Mouse (Mus musculus) spleen, embryonic (tissue): ENCODE measurements around the gene Decr2.
"Not testable (repeated sequence)": the region's sequence is repeated elsewhere in the genome, so short reads cannot be mapped to it uniquely, and the experiment has no call there.

ENCODE experiments used
- CTCF ChIA-PET: fragments of 350-600 bp; sonication (Branson Sonifier 250); formaldehyde crosslinking; loops from one replicate; lab custom pipeline; 2022; lab: Charles Lee

Decr2 gene

GRCm38 (mm10) chr17:26068024-26068830 lies 21.9 kb downstream of the Decr2 start:
- CTCF ChIA-PET: interaction anchor here (0.7 kb wide), 1 partner anchor 55 kb away, joined by 9 read pairs; no protein-coding TSS in a partner anchor

DNA sequence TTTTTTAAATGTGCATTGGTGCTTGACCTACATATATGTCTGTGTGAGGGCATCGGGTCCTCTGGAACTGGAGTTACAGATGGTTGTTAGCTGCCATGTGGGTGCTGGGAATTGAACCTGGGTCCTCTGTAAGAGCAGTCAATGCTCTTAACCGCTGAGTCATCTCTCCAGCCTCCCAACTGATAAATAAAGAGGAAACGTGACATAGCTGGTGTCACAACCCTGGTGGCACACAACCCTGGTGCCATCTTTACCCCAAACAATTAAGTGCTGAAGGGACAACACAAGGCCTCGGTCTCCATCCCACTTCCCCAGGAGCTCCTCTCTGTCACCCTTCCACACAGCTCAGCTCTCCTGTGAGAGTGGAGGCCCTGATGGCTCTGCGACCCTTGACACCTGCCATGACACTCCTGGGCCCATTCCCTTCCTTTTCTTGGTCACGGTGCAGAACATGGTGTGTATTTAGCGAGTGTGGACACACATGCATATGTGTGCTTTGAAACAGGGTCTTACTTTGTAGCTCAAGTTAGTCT lies 23.6 kb downstream of the Decr2 start:
- CTCF ChIA-PET: no interaction called here

- CTCF ChIA-PET: no interaction called here
Observed at GRCm38 (mm10) chr17:26064916-26065315, 25.2 kb downstream of the Decr2 start.

- CTCF ChIA-PET: no interaction called here
Observed at GRCm38 (mm10) chr17:26057787-26058567, 32.2 kb downstream of the Decr2 start.

DNA sequence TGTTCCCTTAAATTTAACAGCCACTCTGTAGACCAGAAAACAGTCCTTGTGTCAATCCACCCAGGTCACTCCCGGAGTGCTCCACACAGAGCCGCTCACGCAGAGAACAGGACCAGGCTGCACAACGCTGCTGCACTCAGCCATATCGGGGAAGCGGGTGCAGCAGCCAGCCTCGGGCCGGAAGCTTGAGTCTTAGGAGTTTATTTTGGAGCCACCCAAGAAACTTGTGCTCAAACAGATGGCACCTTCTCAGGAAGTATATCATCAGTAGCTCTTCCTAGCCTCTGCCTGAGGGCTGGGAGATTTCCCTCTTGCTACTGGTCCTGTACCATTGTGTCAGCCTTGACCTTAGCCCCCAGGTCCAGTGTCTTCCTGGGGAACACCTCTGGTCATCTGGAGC lies 32.9 kb downstream of the Decr2 start:
- CTCF ChIA-PET: no interaction called here

- CTCF ChIA-PET: no interaction called here
Observed at GRCm38 (mm10) chr17:26055164-26055563, 35.0 kb downstream of the Decr2 start.

GRCm38 (mm10) chr17:26054133-26054845 lies 35.8 kb downstream of the Decr2 start:
- CTCF ChIA-PET: no interaction called here

DNA sequence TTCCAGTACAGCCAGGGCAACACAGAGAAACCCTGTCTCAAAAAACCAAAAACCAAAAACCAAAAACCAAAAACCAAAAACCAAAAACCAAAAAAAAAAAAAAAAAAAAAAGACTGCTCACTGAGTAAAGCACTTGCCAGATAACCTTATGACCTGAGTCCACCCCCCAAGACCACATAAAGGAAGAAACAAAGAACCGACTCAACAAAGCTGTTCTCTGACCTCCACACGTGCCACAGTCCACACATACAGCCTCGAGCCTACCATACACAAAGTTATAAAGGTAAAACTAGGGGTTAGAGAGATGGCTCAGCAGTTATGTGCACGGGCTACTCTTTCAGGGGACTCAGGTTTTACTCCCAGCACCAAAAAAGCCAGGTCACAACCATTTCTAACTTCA lies 37.4 kb downstream of the Decr2 start:
- CTCF ChIA-PET: no interaction called here

GRCm38 (mm10) chr17:26052074-26052473 lies 38.1 kb downstream of the Decr2 start:
- CTCF ChIA-PET: no interaction called here

DNA sequence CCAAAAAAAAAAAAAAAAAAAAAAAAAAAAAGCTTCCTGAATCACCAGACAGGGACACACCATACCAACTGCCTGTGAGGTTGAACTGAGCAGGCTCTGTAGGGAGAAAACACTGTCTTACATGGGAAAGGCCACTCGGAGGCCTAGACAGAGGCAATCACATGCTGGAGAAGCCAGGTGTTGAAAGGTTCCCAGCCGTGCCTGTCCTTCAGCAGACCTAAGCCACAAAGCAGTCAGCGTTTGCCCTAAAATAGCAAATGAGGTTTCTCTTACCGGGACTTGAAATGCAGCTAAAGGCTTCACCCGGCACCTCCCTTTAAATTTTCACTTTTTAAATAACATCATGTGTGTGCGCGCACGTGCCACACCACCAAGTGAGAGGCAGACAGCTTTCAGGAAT lies 42.0 kb downstream of the Decr2 start:
- CTCF ChIA-PET: interaction anchor here (0.6 to 0.7 kb wide), 2 partner anchors 148 to 456 kb away, joined by 4 to 21 read pairs; no protein-coding TSS in a partner anchor

GRCm38 (mm10) chr17:26046253-26046997 lies 43.7 kb downstream of the Decr2 start:
- CTCF ChIA-PET: no interaction called here

DNA sequence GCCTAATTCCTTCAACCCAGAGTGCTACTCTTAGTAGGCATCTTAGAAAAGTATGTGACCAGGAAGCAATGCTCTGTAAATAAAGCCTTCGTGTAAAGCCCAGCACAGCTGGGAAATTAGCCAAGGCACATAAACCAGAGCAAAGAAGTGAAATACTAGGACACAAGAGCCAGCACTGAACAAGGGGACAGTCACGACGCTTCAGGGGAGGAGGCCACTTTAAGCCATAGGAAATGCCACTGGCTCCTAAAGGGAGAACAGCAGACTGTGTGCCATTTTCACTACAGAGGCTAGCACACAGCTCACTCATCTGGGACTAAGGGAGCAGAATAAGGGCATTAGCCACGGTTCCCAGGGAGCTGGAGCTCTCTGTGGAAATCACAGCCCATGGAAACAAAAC lies 44.9 kb downstream of the Decr2 start:
- CTCF ChIA-PET: no interaction called here

- CTCF ChIA-PET: no interaction called here
Observed at GRCm38 (mm10) chr17:26043249-26043636, 46.9 kb downstream of the Decr2 start.

GRCm38 (mm10) chr17:26042599-26043248 lies 47.4 kb downstream of the Decr2 start:
- CTCF ChIA-PET: no interaction called here

DNA sequence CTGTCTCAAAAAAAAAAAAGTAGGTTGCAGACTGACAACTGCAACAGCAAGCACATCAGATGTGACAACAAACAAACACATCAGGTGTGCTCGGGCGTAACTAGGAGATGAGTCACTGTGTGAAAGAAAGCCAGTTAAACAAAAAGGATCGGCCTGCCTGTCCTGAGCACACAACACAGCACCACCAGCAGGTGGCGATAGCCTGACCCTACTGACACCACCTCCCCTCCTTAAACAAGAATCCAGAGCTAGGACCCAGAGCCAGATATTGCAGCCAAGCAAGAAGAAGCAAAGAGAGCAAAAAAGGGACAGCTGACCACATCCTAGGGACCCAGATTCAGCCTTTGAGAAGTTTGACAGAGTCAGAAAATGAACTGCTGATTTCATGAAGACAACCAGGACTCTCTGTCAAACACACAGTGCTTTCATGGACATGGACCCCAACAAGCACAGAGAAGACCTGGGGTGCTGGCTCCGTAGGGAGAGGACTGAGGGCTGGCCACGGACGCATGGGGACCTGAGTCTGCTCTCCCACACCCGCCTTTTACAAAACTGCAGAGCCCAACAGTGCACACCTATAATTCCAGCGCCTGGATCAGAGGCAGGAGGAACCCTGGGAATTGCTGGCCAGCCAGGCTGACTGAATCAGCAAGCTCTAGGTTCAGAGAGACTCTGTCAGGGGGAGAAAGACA lies 48.9 kb downstream of the Decr2 start:
- CTCF ChIA-PET: interaction anchor here (0.6 kb wide), 1 partner anchor 210 kb away, joined by 5 read pairs; no protein-coding TSS in a partner anchor

- CTCF ChIA-PET: not testable (repeated sequence)
Observed at GRCm38 (mm10) chr17:26040711-26041110, 49.4 kb downstream of the Decr2 start.

GRCm38 (mm10) chr17:26032037-26032436 lies 58.1 kb downstream of the Decr2 start:
- CTCF ChIA-PET: no interaction called here

- CTCF ChIA-PET: no interaction called here
Observed at GRCm38 (mm10) chr17:26031583-26031982, 58.6 kb downstream of the Decr2 start.
